ENCODE assay signal across 18 mouse cellular contexts in genomic region chr5:37851305-37851982, GRCm38 (mm10). TPM values are rescaled to one million over a fixed set of nuclear protein-coding genes. Genes with fewer than 3 reads are reported as not detected.
DNase-seq lines count a peak whose midpoint lies in the region; ATAC-seq lines count a peak whose summit lies in the region.
"Had no signal": no experiment of that assay in that cellular context is flagged by ENCODE, and none has a peak within 500 bp of the region (broad histone marks: within the 10 kb centered on the region; RNA-seq: fewer than 3 reads in every experiment).

No protein-coding gene starts in this region.

- H3K9me3 ChIP-seq in embryonic facial prominence, embryonic 14.5 days (ENCODE audit: control insufficient read depth, low read length): no peaks in the 10 kb centered on the region
- H3K9me3 ChIP-seq in limb, embryonic 11.5 days (ENCODE audit: control insufficient read depth, low read length): peaks cover 2% of the 10 kb centered on the region; the same call in 1 of the 2 replicates
- H3K9me3 ChIP-seq: limb, embryonic 13.5 days had no signal

- no peaks in the 10 kb centered on the region for H3K36me3 ChIP-seq in embryonic facial prominence, embryonic 14.5 days (ENCODE audit: control insufficient read depth, insufficient read depth, low read length)
- H3K36me3 ChIP-seq in limb, embryonic 11.5 days (ENCODE audit: control insufficient read depth, insufficient read depth, low read length): no peaks in the 10 kb centered on the region
- H3K36me3 ChIP-seq: limb, embryonic 13.5 days had no signal

- 48% methylated on average over 15 of the region's 15 CpGs for WGBS in embryonic facial prominence, embryonic 14.5 days
- 13% methylated on average over 15 of the region's 15 CpGs for WGBS in limb, embryonic 11.5 days

- H3K4me2 ChIP-seq in embryonic facial prominence, embryonic 14.5 days (ENCODE audit: low read depth, low read length): no peak overlapping the region
- H3K4me2 ChIP-seq in limb, embryonic 11.5 days (ENCODE audit: low read depth, severe bottlenecking): no peak overlapping the region
- H3K4me2 ChIP-seq: heart, embryonic 11.5 days; limb, embryonic 13.5 days had no signal

- no peaks in the 10 kb centered on the region for H3K27me3 ChIP-seq in embryonic facial prominence, embryonic 14.5 days (replicated peaks; ENCODE audit: control insufficient read depth, insufficient read depth, low read length)
- H3K27me3 ChIP-seq in limb, embryonic 11.5 days (ENCODE audit: control insufficient read depth, insufficient read depth, low read length): peaks cover 2% of the 10 kb centered on the region; the same call in 1 of the 2 replicates

- H3K9ac ChIP-seq in embryonic facial prominence, embryonic 14.5 days (ENCODE audit: low read depth, low read length): no peak overlapping the region
- no peak overlapping the region for H3K9ac ChIP-seq in limb, embryonic 11.5 days (ENCODE audit: low read length)
- H3K9ac ChIP-seq: forebrain, postnatal 0 days; limb, embryonic 13.5 days; liver, postnatal 0 days had no signal

- peak; percentile 37; the same call in 1 of the 2 replicates for ATAC-seq in embryonic facial prominence, embryonic 14.5 days (ENCODE audit: low read depth)
- ATAC-seq in limb, embryonic 11.5 days (ENCODE audit: insufficient number of reproducible peaks, low FRiP score, low TSS enrichment, low read depth): 0 out of 2 replicates have a peak, but pooled peaks have one; percentile 23
- ATAC-seq in granulocyte monocyte progenitor cell, adult 5-6 weeks (replicated peaks; ENCODE audit: poor library complexity, severe bottlenecking): no peak
- ATAC-seq: forebrain, postnatal 0 days; liver, postnatal 0 days had no signal

- no peaks in the 10 kb centered on the region for H3K4me1 ChIP-seq in embryonic facial prominence, embryonic 14.5 days (ENCODE audit: control insufficient read depth, insufficient read depth, low read length)
- peaks cover 8% of the 10 kb centered on the region for H3K4me1 ChIP-seq in limb, embryonic 11.5 days (ENCODE audit: control insufficient read depth, insufficient read depth, low read length)

- peak; percentile 12 to 21 for DNase-seq in kidney, postnatal 4 days
- DNase-seq in kidney, adult 9 months: no peak
- no peak for DNase-seq in embryonic facial prominence, embryonic 14.5 days (ENCODE audit: low spot score)
- DNase-seq in limb, embryonic 11.5 days (ENCODE audit: low spot score): no peak
- DNase-seq in retina, embryonic 14.5 days (ENCODE audit: low spot score): peak; percentile 78
- DNase-seq in thymus, postnatal 36 days: no peak
- DNase-seq: adrenal gland, postnatal 10 days; cerebellum, postnatal 10 days; forebrain, postnatal 0 days; gastrocnemius, postnatal 14 days; liver, postnatal 0 days; lung, postnatal 4 days; spleen, adult 18-20 months had no signal

- H3K27ac ChIP-seq in embryonic facial prominence, embryonic 14.5 days (replicated peaks; ENCODE audit: low read depth, low read length): no peak overlapping the region
- no peak overlapping the region for H3K27ac ChIP-seq in limb, embryonic 11.5 days (replicated peaks; ENCODE audit: low read depth, low read length)
- H3K27ac ChIP-seq: limb, embryonic 13.5 days had no signal

- no peak overlapping the region for H3K4me3 ChIP-seq in embryonic facial prominence, embryonic 14.5 days (ENCODE audit: low read depth, low read length)
- no peak overlapping the region for H3K4me3 ChIP-seq in limb, embryonic 11.5 days (ENCODE audit: low read depth, low read length)
- H3K4me3 ChIP-seq: limb, embryonic 13.5 days had no signal

RNA-seq across cellular contexts. Expression of gene Msx1, which starts 27.1 kb away (rescaled TPM):
- 73.2 and 82.9 TPM in 2 replicates for polyA plus RNA-seq in embryonic facial prominence, embryonic 14.5 days (2014; fragmentation: Nextera tagmentation; extraction: Ambion mirVana)
- 218 and 235 TPM in 2 replicates for polyA plus RNA-seq in limb, embryonic 11.5 days (2014; fragmentation: Nextera tagmentation; extraction: Ambion mirVana)
- not detected in 2 replicates for total RNA-seq in granulocyte monocyte progenitor cell, adult 5-6 weeks (2014; fragmentation: Nextera tagmentation)
- total RNA-seq in granulocyte monocyte progenitor cell, adult 5-6 weeks (2017): not detected in 2 replicates
- total RNA-seq: MEL had no signal
- polyA plus RNA-seq: liver, postnatal 0 days; testis, adult 2 months had no signal

Comparison
In these comparisons a context has a peak if more than half of its experiments do, and no peak if none do; other contexts are left out.
1. DNase-seq: peak in kidney, postnatal 4 days (2 of 2) and retina, embryonic 14.5 days (single experiment); none in kidney, adult 9 months (single experiment), embryonic facial prominence, embryonic 14.5 days (single experiment), limb, embryonic 11.5 days (single experiment) and thymus, postnatal 36 days (0 of 2).